Mouse (Mus musculus) cortical plate, adult 2 months (tissue): ENCODE data around the gene Cdh23. TPM values are rescaled to one million over a fixed set of nuclear protein-coding genes. Genes with fewer than 3 reads are reported as not detected.

ENCODE experiments used
- H3K27ac ChIP-seq: fragments of 200-500 bp; 2 replicates; pipeline ENCODE4 v1.5.1; 2012; ENCODE audit warnings: low read length, control low read depth, inconsistent platforms; ENCODE audit not compliant: insufficient read depth
- H3K4me1 ChIP-seq: fragments of 200-500 bp; 2 replicates; pipeline ENCODE4 v1.6.1; 2011; ENCODE audit warnings: low read length; ENCODE audit not compliant: control insufficient read depth, insufficient read depth
- H3K4me3 ChIP-seq: fragments of 200-500 bp; 2 replicates; pipeline ENCODE4 v1.5.1; 2011; ENCODE audit warnings: mild to moderate bottlenecking, low read length, control low read depth; ENCODE audit not compliant: insufficient read depth
- CTCF ChIP-seq: fragments of 200-500 bp; IDR thresholded peaks from 2 replicates; pipeline ENCODE4 v1.5.1; 2011; ENCODE audit warnings: mild to moderate bottlenecking, control low read depth, low read length; ENCODE audit not compliant: insufficient read depth; ENCODE audit errors: extremely low read depth
- POLR2A ChIP-seq: fragments of 200-500 bp; IDR thresholded peaks from 2 replicates; pipeline ENCODE4 v1.6.1; 2011; ENCODE audit warnings: mild to moderate bottlenecking, low read length, control low read depth; ENCODE audit not compliant: insufficient read depth; ENCODE audit errors: extremely low read depth
- polyA plus RNA-seq: library from polyadenylated mRNA; depleted of rRNA; stranded (reverse); fragments of >200 nt; gene quantifications from 2 replicates; pipeline ENCODE4 v1.2.3, GENCODE M21; 2012

Gene Cdh23
- polyA plus RNA-seq, 1 experiment: 0.46 TPM

DNA sequence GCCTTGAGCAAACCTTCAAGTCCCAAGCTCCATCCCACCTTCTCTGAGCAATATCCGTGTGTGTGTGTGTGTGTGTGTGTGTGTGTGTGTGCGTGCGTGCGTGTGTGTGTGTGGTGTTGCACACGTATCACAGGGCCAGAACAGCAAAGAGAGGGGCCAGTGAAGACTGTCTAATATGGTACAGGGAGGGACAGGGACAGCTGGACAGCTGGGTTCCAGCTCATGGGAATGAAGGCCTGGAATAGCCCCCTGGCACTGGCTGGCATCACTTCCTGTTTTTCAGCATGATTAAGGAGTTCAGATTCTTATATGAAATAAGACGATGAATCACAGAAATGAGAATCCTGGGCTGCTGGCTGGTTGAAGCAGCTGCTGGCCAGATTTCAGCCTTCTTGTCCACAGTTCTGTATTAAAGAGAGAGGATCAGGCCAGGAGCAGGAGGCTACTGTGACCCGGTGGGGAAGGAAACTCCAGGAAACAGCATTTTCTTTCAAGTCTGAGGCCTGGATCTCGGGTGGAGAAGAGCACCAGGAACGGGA lies 316.8 kb downstream of the Cdh23 start:
- no peak for TF ChIP-seq CTCF
- no peak for TF ChIP-seq POLR2A

DNA sequence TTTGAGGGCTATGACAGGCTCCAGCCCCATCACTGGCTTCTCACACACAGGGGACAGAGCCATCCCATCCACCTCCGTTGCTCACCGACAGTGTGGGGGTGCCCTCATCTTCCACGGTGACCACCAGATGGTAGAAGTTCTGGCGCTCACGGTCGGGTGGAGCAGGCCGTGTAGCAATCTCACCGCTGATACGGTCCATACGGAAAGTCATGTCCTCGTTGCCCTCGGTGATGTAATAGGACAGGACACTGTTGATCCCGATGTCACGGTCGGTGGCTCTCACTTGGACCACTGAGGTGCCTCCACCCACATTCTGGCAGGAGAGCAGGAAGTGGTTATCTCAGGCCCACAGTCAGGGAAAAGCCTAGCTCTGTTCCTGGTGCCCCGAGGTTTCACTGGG lies 319.6 kb downstream of the Cdh23 start:
- no peak overlapping the region for H3K27ac ChIP-seq
- H3K4me3 ChIP-seq: no peak overlapping the region
- H3K4me1 ChIP-seq: 0 out of 2 replicates have a peak, but pooled peaks cover 1% of the 10 kb centered on the region
- TF ChIP-seq POLR2A: no peak
- TF ChIP-seq CTCF: no peak

More for the DNA sequence above, 316.8 kb downstream of the Cdh23 start:
- Histone ChIP-seq H3K27ac (no peak overlapping the region), H3K4me3 (no peak overlapping the region), H3K4me1 (no peaks in the 10 kb centered on the region)

DNA sequence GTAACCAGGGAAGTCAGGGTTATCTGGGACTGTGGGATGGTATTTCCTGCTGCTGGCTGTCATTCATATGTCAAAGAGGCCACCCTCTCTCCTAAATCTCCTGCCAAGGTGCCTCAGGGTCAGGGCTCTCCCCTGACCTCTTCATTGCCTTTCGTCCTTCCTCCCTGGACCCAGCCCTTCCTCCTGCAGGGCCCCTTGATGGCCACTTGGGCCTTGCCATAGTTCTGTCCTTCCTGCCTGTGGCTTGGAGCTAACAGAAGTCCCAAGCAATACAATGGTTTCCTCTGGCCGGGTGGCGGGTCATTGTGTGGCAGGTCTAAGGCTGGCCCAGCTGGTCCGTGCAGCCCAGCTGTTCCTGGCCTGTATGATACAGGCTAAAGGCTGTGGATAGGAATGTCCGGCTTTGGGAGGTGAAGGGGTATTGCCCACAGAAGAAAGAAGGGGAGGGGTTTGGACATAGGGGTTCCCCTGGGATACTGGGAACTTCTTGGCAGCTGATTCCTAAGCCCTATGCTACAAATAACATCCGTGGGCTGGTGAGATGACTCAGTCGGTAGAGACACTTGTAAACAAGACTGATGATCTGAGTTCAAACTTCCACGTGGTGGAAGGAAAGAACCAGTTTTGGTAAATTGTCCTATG lies 322.2 kb downstream of the Cdh23 start:
- H3K4me3 ChIP-seq: no peak overlapping the region
- H3K27ac ChIP-seq: no peak overlapping the region
- peaks cover 5% of the 10 kb centered on the region; the same call in 1 of the 2 replicates for H3K4me1 ChIP-seq
- TF ChIP-seq CTCF: no peak
- no peak for TF ChIP-seq POLR2A

DNA sequence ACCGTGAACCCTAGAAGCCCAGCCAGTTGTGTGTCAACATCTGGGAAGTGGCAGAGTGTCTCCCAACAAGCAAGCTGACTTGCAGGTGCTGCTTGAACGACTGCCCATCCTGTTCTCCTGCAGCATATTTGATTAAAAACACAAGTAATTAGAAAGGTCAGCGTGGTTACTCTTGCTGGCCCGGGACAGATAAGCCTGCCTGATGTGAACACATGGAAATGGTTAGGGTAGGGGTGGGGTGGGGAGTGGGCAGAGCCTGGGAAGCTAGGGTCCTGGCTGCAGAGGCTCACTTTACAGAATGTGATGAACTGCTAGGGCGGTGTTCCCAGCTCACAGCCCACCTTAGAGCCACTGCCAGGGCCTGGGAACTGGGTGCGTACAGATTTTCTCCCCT lies 322.8 kb downstream of the Cdh23 start:
- no peak overlapping the region for H3K4me3 ChIP-seq
- H3K4me1 ChIP-seq: peaks cover 5% of the 10 kb centered on the region; the same call in 1 of the 2 replicates
- no peak for TF ChIP-seq POLR2A
- TF ChIP-seq CTCF: no peak
- no peak overlapping the region for H3K27ac ChIP-seq

DNA sequence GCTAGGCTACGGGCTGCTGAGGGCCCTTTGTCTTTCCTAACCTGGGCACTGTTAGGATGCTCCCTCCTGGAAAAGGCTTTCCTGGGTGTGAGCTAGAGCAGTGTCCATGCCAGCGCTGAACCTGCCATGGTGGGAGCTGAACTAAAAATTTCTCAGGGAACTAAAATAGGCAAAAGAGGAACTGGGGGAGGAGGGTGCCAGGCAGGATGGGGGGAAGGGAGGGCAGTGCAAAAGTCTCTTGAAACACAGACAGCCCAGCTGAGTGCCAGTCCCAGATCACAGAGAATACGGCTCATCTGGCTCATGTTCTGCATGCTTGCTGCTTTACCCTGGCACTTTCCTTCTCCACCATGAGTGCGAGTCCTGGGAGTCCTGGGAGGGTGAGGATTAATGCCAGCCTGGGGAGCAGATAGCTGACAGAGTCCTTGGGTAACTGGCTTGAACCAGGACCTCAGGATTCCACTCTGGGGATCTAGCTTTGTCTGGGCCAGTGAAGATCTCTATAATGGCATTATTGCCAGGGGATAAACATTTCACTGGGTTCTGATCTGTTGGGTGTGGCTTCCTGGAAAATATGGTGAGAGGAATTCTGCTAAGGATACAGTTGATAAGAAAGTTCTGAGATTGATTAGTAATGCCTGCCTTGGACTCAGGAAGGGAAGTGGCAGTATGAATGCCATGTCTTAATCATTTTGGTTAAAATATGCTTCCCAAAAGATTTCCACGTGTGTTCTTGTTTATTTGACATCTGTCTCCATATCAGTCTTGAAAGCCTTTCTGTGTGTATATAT lies 324.5 kb downstream of the Cdh23 start:
- Histone ChIP-seq H3K4me1 (peaks cover 5% of the 10 kb centered on the region; the same call in 1 of the 2 replicates), H3K4me3 (no peak overlapping the region), H3K27ac (no peak overlapping the region)
- TF ChIP-seq CTCF (no peak), POLR2A (no peak)

DNA sequence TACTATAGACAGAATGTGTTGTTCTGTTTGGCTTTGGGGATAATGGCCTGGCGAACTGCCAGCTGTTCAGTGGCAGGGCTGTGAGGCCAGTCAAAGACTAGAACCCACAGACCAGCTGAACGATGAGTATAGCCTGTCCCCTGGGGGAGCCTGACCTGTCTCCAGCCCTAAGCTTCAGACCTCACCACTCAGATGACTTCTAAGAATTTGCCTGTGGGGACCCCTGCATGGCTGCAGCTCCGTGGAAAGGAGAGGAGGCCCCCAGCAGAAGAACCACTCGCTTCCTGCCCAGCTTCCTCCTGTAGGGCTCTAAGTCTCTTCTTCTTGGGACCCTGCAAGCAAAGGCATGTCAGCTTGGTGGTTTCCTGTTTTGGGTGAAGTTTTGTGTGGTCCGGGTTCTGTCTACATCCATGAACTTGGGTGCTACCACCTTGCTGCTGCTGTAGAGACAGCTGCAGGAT lies 325.7 kb downstream of the Cdh23 start:
- TF ChIP-seq POLR2A (no peak), CTCF (no peak)
- Histone ChIP-seq H3K4me3 (no peak overlapping the region), H3K27ac (no peak overlapping the region; the same call in 1 of the 2 replicates), H3K4me1 (peaks cover 5% of the 10 kb centered on the region; the same call in 1 of the 2 replicates)

DNA sequence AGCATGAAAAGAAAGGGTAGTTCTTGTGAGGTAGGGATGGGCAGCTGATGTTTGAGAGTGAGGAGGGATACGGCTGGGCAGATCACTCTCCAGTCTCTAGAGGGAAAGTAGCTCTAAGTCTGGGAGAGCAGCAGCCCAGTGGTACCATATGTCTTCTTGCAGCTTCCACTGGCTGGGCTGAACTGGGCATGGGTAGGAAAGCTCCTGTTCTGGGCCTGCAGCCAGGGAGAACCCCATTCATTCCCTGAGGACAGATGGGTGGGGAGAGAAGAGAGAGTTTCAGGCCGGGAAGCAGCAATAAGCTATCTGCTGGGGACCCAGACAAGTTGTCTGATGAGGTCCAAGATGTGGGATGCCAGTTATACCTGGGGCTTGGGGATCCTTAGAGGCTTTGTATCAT lies 326.2 kb downstream of the Cdh23 start:
- Histone ChIP-seq H3K4me3 (no peak overlapping the region), H3K4me1 (peaks cover 5% of the 10 kb centered on the region; the same call in 1 of the 2 replicates), H3K27ac (no peak overlapping the region)
- TF ChIP-seq CTCF (no peak), POLR2A (no peak)

DNA sequence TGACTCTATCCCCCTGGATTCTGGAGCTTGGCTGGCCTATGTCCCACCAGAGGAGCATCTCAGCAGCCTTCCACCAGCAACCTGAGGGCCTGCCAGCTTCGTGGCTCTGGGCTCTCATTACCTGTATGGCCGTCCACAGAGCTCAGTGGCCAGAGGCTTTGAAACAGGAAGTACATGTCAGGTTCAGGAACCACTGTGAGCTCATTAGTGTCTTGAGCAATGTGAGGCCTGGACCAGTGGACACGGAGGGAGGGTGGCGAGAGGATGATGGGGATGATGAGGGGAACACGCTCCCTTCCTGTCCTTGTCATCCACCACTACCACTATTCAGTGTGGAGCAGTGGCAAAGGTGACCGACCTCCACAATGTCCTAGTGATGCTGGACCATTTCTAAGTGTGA lies 326.9 kb downstream of the Cdh23 start:
- no peak for TF ChIP-seq POLR2A
- TF ChIP-seq CTCF: no peak

DNA sequence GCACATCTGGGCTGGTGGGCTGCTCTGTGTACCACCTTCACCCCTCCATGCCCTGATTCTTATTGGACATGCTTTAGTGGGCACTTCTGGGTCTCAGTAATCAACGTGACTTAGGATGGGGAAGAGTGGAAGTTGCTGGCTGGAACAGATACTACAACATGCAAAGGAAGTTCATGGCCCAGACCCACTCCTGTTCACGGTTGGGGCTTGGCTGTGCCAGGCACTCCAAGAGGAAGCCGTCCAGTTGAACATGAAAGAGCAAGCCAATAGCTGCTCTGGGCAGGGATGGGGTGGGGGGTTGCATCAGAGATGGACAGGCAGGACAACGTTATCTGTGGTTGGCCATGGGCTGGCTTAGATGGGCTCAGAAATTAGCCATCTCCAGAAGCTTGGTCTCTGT lies 328.4 kb downstream of the Cdh23 start:
- TF ChIP-seq POLR2A (no peak), CTCF (no peak)
- Histone ChIP-seq H3K4me3 (no peak overlapping the region), H3K4me1 (peaks cover 5% of the 10 kb centered on the region; the same call in 1 of the 2 replicates), H3K27ac (peak overlapping the region; percentile 43; the same call in 1 of the 2 replicates)

More for the DNA sequence above, 326.9 kb downstream of the Cdh23 start:
- Histone ChIP-seq H3K27ac (no peak overlapping the region), H3K4me1 (peaks cover 5% of the 10 kb centered on the region; the same call in 1 of the 2 replicates), H3K4me3 (no peak overlapping the region)
